Mouse (Mus musculus): Measurements from ENCODE around the gene Prdx2. TPM values are rescaled to one million over a fixed set of nuclear protein-coding genes. Genes with fewer than 3 reads are reported as not detected.

Gene Prdx2
- polyA plus RNA-seq (2021; fragmentation: Nextera tagmentation): 606 and 755 TPM in 2 replicates
- long read RNA-seq, experiment 1, transcript Prdx2-201 (6 exons, 1,500 nt): major isoform, 611 of 818 reads
- long read RNA-seq, experiment 1, transcript Prdx2-206 (3 exons, 864 nt): minor isoform, 6 of 818 reads
- long read RNA-seq, experiment 1, transcript Prdx2-203 (6 exons, 1,612 nt): minor isoform, 137 of 818 reads
- long read RNA-seq, experiment 1, transcript Prdx2-208 (5 exons, 1,175 nt): minor isoform, 28 of 818 reads
- long read RNA-seq, experiment 1, partial matches to known transcripts: 16 of 818 reads
- long read RNA-seq, experiment 1, other reads (novel, unspliced or antisense): 14 of 818 reads
- long read RNA-seq, experiment 2, transcript Prdx2-208 (5 exons, 1,175 nt): minor isoform, 19 of 786 reads
- long read RNA-seq, experiment 2, transcript Prdx2-203 (6 exons, 1,612 nt): minor isoform, 113 of 786 reads
- long read RNA-seq, experiment 2, transcript Prdx2-201 (6 exons, 1,500 nt): major isoform, 569 of 786 reads
- long read RNA-seq, experiment 2, transcript Prdx2-205 (2 exons, 549 nt): minor isoform, 7 of 786 reads
- long read RNA-seq, experiment 2, partial matches to known transcripts: 68 of 786 reads
- long read RNA-seq, experiment 2, other reads (novel, unspliced or antisense): 10 of 786 reads

DNA sequence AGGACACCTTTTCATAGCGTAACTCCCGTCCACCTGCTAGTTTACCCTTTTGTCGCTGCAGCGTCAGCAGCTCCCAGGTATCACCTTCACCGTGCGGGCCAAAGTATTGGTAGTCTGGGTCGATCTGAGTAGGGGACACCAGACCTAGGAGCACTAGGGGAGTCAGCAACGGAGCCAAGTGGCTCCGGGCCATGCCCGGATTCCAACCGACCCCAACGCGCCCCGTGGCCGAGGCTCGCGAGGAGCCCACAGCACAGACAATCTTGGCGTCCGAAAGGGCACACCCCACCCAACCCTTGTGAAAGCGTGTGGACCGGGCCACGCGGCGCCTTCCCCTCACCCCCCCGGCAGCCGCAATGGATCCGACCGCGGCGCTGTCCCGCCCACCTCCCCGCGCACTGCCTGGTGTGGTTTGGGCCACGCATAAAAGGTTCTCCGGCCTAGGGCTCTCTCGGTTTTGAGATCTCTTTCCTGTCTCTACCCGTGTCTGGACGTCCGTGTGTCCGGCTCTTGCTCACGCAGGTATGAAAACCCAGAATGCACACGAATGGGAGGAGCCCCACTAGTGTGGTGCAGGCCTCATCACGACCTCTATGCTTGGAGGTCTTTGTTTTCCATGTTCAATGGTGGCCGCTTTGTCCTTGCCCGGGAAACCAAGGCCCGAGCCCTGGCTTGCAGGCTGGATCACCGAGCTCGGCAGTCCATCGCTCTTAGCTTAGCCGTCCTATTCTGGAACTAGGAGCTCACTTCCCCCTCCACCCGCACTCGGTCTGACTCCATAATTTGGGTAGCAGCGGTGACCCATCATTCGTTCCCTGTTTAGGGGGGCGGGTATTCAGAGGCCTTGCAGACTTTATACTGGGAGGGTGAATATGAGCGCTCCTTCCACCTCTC lies at the start of gene Prdx2, which contains the start of the genes Gm49661 and Rnaseh2a:
TSS of gene Prdx2 (plus strand) at position 347 of the 894 bp plus-strand sequence.
TSS of gene Gm49661 (minus strand) at position 193 of the 894 bp plus-strand sequence.
TSS of gene Rnaseh2a (minus strand) at position 527 of the 894 bp plus-strand sequence.

DNA sequence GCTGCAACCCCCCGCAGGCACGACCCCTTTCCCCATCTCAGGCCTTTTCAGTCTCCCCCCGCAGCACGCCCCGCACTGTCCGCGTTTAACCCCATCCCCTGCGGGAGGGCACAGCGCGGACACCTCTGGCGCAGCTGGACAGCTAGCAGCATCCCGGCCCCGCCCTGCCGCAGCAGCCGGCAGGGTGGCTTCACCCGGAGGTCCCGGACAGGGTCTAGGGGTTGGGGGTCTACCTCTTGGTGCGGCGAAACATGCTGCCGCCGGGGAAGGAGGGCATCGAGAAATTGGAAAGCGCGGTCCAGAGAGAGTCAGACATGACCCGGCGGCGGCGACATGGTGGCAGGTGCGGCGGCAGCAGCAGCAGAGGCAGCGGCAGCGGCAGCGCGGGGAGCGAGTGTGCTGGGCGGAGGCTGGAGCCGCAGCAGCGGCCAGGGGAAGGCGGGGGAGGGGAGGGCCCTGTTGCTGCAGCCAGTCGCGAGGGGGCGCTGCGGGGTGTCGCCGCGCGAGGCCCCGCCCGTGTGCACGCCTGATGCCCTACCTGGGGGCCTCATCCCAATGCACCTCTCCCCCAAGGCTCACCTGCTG lies 32.3 kb upstream of the Prdx2 start, which contains the start of gene Mast1:
TSS of gene Mast1 (minus strand) at position 398 of the 585 bp plus-strand sequence.

DNA sequence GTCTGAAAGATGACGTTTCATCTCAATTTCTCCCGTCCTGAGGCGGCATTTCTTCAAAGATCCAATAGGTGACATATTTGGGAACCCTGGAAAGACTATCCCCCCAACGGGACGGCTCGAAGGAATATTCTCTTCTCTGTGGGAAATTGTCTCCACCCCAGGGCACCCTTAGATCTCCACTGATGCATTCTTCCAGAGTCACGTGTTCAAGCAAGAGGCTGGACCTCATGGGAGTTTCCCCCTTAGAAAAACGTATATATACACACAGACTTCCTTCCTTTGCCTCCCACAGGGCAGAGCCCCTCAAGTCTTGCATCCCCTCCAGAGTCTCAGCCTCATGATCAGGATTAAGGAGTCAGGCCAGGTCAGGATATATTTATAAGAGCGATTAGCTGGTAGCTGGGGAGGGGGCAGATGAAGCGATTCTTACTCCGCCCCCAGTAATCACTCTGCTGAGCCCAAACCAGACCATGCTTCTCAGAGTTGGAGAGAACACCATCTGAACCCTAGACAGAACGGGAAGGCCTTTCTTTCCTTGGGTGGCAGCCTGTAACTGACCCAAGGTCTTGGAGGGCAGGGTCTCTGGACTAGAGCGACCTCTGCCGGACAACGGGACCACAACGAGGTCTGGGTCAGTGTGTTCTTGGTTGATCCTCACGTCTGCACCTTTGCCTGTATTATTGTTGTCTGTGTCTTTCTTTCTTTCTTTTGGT lies 22.7 kb upstream of the Prdx2 start, which contains the start of gene Rtbdn:
TSS of gene Rtbdn (plus strand) at position 464 of the 713 bp plus-strand sequence.

DNA sequence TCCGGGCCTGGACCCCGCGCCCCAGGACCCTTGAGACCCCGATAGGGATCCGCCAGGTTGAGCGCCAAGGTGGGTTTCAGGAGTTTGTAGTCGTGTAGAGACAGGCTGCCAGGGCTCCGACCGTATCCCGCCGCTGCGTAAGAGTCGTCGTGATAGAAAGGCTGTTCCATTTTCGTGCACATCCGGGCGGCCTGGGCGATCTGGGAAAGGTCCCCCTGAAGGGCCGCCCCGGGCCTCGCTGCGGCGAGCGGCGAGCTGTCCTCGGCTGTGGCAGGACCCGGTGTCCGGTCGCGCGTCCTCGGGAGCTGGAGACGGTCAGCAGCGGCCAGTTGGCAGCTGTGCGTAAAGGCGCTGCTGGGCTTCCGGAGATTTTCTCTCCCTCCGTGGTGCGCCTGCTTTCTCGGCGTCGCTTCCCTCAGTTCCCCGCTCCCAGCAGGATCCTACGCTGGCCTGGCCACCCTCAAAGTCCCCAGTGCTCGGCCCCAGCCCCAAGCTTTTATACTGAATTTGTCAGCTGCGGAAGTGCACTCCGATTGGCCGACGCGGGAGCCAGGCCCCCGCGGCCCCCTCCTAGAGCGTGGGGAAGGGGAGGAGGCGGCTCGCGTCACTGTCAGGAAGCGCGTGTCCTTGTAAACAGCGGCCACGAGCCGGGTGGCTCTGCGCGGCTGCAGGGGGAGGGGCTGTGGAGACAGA lies 9.0 kb downstream of the Prdx2 start, which contains the start of gene Junb:
TSS of gene Junb (minus strand) at position 471 of the 693 bp plus-strand sequence.

DNA sequence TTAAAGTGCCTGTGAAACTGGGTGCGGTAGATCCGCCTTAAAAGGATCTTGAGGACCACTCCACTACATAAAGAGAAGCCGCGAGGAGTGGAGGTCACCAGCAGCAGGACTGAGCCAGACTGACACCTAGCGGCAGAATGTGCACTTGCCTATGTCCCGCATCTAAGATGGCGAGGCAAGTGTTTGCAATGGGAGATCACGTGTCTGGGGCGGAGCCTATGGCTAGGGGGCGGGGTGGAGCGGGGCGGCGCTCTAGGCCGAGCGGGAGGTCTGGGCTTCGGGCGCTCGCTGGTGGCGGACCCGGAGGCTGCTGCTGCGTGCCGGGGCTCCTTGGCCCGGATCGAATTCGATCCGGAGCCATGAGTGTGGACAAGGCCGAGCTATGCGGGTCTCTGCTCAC lies 21.0 kb downstream of the Prdx2 start, which contains the start of gene Hook2:
TSS of gene Hook2 (plus strand) at position 255 of the 400 bp plus-strand sequence.

DNA sequence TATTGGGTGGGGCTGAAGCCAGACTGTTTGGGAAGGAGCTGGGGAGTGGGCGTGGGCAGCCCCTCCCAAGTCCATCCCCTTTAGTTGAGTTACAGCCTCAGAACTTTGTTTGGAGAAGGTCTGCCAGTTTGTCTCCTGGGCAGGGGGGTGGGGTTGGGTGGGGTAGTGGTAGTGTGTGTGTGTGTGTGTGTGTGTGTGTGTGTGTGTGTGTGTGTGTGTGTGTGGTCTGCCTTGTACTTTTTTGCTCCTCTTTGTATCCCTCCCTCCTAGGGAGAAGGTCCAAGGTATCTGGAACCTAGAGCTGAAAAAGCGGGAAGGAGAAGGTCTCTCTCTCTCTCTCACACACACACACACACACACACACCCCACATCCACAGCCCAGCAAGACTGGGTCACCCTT lies 45.0 kb downstream of the Prdx2 start, which contains the start of gene Best2:
TSS of gene Best2 (minus strand) at position 101 of the 400 bp plus-strand sequence.

Other genes starting within 250 kb of the Prdx2 start
- gene G430095P16Rik, start 246.6 kb upstream of the Prdx2 start, polyA plus RNA-seq (2021; fragmentation: Nextera tagmentation): 0.23 TPM in 1 of 2 replicates, not detected in the other
- 137 and 163 TPM in 2 replicates for gene Nfix, start 169.2 kb upstream of the Prdx2 start, polyA plus RNA-seq (2021; fragmentation: Nextera tagmentation)
- gene Dand5, start 146.8 kb upstream of the Prdx2 start, polyA plus RNA-seq (2021; fragmentation: Nextera tagmentation): 19.8 and 22.2 TPM in 2 replicates
- 46.3 and 55.1 TPM in 2 replicates for gene Gadd45gip1, start 138.1 kb upstream of the Prdx2 start, polyA plus RNA-seq (2021; fragmentation: Nextera tagmentation)
- 149 and 190 TPM in 2 replicates for gene Rad23a, start 128.9 kb upstream of the Prdx2 start, polyA plus RNA-seq (2021; fragmentation: Nextera tagmentation)
- 138 and 151 TPM in 2 replicates for gene Calr, start 122.7 kb upstream of the Prdx2 start, polyA plus RNA-seq (2021; fragmentation: Nextera tagmentation)
- gene Farsa, start 112.6 kb upstream of the Prdx2 start, polyA plus RNA-seq (2021; fragmentation: Nextera tagmentation): 20.6 and 22.2 TPM in 2 replicates
- 7.5 and 8.4 TPM in 2 replicates for gene Syce2, start 97.5 kb upstream of the Prdx2 start, polyA plus RNA-seq (2021; fragmentation: Nextera tagmentation)
- 19.7 and 26.0 TPM in 2 replicates for gene Gcdh, start 75.7 kb upstream of the Prdx2 start, polyA plus RNA-seq (2021; fragmentation: Nextera tagmentation)
- gene Klf1, start 67.7 kb upstream of the Prdx2 start, polyA plus RNA-seq (2021; fragmentation: Nextera tagmentation): 0.12 and 0.31 TPM in 2 replicates
- gene Dnase2a, start 61.0 kb upstream of the Prdx2 start, polyA plus RNA-seq (2021; fragmentation: Nextera tagmentation): 4.7 and 4.8 TPM in 2 replicates
- 9.3 and 21.9 TPM in 2 replicates for gene Mast1, start 32.2 kb upstream of the Prdx2 start, polyA plus RNA-seq (2021; fragmentation: Nextera tagmentation)
- gene Rtbdn, start 22.6 kb upstream of the Prdx2 start, polyA plus RNA-seq (2021; fragmentation: Nextera tagmentation): 0.22 and 0.26 TPM in 2 replicates
- not detected in 2 replicates for gene Gm49661, start 154 bp upstream of the Prdx2 start, polyA plus RNA-seq (2021; fragmentation: Nextera tagmentation)
- 49.5 and 54.5 TPM in 2 replicates for gene Rnaseh2a, start 180 bp downstream of the Prdx2 start, polyA plus RNA-seq (2021; fragmentation: Nextera tagmentation)
- gene Junb, start 9.1 kb downstream of the Prdx2 start, polyA plus RNA-seq (2021; fragmentation: Nextera tagmentation): 127 and 330 TPM in 2 replicates
- gene Hook2, start 21.0 kb downstream of the Prdx2 start, polyA plus RNA-seq (2021; fragmentation: Nextera tagmentation): 4.2 and 6.7 TPM in 2 replicates
- gene Best2, start 44.9 kb downstream of the Prdx2 start, polyA plus RNA-seq (2021; fragmentation: Nextera tagmentation): not detected in 2 replicates
- gene Asna1, start 55.7 kb downstream of the Prdx2 start, polyA plus RNA-seq (2021; fragmentation: Nextera tagmentation): 30.3 and 93.5 TPM in 2 replicates
- 31.7 and 158 TPM in 2 replicates for gene Trir, start 57.2 kb downstream of the Prdx2 start, polyA plus RNA-seq (2021; fragmentation: Nextera tagmentation)
- 25.2 and 34.4 TPM in 2 replicates for gene Tnpo2, start 67.3 kb downstream of the Prdx2 start, polyA plus RNA-seq (2021; fragmentation: Nextera tagmentation)
- 12.5 and 21.0 TPM in 2 replicates for gene Fbxw9, start 90.5 kb downstream of the Prdx2 start, polyA plus RNA-seq (2021; fragmentation: Nextera tagmentation)
- not detected in 2 replicates for gene Gm5741, start 98.4 kb downstream of the Prdx2 start, polyA plus RNA-seq (2021; fragmentation: Nextera tagmentation)
- 72.9 and 74.5 TPM in 2 replicates for gene Dhps, start 102.2 kb downstream of the Prdx2 start, polyA plus RNA-seq (2021; fragmentation: Nextera tagmentation)
- gene Wdr83os, start 111.2 kb downstream of the Prdx2 start, polyA plus RNA-seq (2021; fragmentation: Nextera tagmentation): 114 and 122 TPM in 2 replicates
- gene Wdr83, start 111.7 kb downstream of the Prdx2 start, polyA plus RNA-seq (2021; fragmentation: Nextera tagmentation): 30.0 and 38.6 TPM in 2 replicates
- gene Man2b1, start 113.7 kb downstream of the Prdx2 start, polyA plus RNA-seq (2021; fragmentation: Nextera tagmentation): 13.9 and 19.1 TPM in 2 replicates
- 1.3 and 1.7 TPM in 2 replicates for gene Zfp791, start 153.5 kb downstream of the Prdx2 start, polyA plus RNA-seq (2021; fragmentation: Nextera tagmentation)
- gene Cks1brt, start 182.3 kb downstream of the Prdx2 start, polyA plus RNA-seq (2021; fragmentation: Nextera tagmentation): not detected in 2 replicates